Mouse (Mus musculus): ENCODE data around the gene Tcl1b1.
"Not testable (repeated sequence)": the region's sequence is repeated elsewhere in the genome, so short reads cannot be mapped to it uniquely, and the experiment has no call there.

The Tcl1b1 gene

DNA sequence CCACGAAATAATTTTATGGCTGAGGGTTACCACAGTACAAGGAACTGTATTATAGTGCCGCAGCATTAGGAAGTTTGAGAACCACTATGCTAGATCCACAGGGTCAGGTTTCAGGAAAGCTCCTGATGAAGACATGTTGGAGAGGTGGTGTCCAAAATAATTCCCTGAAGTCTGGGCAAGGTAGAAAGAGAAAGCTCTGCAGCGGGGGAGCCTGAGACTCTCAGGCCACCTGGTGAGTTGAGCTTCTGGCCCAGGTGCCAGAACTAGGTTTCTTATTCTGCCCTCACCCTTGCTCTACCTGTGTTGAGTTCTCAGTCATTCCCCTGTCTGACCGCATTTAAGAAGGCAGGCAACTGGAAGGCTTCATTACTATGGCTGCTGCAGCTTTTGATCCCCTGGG is at the start of gene Tcl1b1:
Gene Tcl1b1 (plus strand): TSS at position 301 of the 400 bp plus-strand sequence.
- no peak for DNase-seq (ENCODE audit: low read depth)

DNA sequence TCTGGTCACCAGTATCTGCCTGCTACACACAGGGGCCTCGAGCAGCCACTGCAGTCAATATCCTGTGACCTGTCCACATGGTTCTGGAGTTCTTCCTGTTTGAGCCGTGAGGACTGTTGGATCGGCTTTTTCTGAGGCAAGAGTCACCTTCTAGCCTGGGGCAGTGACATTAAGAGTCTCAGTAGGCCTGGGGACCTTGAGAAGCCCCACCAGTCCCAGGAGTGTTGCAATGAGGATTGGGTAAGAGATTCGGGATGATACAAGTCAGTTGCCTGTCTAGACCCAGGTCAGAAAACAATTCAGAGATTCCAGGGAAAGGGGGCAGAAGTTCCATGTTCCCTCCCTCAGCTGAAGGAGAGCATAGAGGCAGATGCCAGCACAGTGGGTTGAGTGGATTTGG is 49.7 kb upstream of the Tcl1b1 start:
- no peak for DNase-seq (ENCODE audit: low read depth)

DNA sequence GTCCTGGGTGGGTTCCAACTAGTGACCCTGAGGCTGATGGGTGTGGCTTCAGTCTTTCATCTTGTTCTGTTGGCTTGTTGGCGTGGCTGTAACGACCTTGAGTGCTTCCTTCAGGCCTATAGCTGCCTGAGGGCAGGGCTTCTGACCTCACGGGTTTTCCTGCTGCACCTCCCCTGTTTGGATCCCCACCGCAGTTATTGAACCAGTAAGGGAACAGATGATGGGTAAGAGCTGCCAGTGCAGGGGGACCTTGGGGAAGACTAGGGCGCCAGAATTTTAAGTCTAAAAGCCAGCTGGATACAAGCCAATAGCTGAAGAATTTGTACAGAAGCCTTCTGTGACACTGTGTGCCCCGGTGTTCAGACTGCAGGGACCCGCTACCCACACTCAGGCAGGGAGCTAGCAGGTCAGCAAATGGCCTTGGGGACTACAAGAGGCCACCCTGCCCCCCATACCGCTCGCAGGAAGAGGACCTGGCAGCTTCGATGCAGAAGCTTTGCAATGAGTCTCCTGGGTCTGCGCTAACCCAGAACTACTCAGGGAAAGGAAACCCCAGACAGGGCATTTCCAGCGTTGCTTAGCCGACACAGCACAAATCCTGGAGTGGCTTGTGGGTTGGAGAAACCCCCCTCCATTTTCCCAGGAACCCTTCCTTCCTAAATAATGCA is 47.0 kb upstream of the Tcl1b1 start:
- no peak for DNase-seq (ENCODE audit: low read depth)

DNA sequence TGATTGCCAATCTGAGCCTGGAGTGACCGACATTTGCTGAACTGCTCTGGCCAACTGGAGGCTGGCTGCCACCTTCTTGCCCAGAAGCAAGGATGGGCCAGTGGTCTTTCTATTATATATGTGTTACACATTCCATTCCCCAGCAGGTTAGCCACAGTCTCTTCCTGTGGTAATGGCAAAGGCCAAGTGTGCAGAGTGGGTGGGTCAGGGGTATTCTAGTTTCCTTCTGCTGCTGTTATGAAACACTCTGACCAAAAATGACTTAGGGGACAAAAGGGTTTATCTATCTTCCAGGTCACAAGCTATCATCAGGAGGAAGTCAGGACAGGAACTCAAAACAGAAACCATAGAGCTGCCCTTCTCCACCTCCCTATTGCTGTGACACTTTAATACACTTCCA is 42.8 kb upstream of the Tcl1b1 start:
- no peak for DNase-seq (ENCODE audit: low read depth)

DNA sequence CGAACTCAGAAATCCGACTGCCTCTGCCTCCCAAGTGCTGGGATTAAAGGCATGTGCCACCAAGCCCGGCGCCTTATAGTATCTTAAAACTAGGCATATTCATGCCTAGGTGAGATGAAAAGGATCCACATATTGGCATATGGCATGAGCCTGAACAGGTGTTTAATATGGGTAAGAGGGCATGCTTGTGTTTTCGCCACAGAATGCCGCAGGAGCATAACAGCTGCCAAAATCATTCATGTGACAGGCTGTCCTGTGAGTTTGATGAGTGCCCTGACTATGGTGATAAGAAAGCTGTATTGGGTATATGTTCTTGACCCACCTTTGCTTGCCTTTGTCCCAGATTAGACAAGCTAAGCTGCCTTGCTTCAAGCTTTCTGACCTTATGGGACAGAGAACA is 34.1 kb upstream of the Tcl1b1 start:
- DNase-seq (ENCODE audit: low read depth): no peak

DNA sequence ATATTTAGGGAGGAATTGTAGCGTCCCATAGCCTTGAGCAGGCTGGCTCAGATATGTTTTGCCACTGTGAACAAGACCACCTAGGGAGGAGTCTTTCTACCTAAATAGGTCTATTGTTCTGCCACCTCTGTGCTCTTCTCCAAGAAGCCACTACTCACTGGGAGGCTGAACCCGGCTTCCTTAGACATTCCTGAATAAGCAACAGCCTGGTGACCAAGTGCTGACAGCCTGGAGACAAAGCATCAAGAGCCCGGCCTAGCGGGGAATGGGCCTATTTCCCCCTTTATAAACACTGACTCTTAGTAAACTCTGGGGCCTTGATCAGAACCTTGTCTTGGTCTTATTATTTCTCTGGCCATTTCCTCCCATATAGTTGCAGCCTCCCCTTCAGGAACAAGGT is 33.0 kb upstream of the Tcl1b1 start:
- DNase-seq (ENCODE audit: low read depth): no peak

DNA sequence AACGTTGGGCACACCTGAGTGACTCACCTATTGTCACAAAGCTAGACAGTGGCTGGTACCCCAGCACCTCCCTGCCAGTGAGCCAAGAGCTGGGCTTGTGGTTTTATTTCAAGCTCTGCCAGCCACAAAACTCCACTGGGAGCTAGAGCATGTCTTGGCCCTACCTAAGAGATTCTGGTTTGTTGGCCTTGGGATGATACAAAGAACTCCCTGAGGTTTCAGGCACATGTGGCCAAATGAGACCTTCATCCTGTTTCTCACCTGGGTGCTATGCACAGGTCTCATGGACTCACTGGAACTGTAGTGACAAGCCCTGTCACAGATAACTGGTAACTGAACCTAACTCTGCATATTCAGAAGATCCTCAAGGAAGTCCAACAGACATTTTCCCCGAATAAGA is 31.9 kb upstream of the Tcl1b1 start:
- DNase-seq (ENCODE audit: low read depth): no peak

DNA sequence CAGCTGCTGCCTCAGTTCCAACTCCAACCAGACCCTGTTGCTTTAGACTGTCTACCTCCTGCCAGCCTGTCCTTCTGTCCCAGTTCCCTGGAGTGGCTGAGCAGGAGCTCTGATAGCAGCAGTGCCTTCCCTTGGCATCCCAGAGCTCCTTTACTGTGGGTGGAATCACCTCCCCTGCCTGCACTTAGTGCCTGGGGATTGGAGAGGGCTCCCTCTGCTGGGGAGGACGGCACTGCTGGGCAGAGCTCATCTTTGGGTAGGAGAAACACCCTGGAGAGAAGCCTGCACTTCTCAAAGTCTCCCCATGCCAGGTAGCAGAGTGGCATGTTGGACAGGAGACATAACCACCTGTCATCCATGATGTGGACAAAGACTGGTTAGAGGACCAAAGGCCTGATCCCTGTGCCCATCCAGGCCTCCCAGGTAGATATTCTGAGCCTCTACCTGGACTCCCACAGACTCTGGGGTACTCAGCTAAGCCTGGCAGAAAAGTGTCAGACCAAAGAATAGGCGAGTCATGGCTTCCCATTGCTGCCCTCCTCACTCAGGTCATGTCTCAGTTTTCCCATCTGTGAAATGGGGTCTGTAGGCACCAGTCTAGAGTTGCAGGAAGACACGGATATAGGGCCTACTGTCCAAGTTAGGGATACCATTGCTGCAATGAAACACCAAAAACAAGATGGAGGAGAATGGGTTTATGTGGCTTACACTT is 29.8 kb upstream of the Tcl1b1 start:
- not testable (repeated sequence) for DNase-seq (ENCODE audit: low read depth)

DNA sequence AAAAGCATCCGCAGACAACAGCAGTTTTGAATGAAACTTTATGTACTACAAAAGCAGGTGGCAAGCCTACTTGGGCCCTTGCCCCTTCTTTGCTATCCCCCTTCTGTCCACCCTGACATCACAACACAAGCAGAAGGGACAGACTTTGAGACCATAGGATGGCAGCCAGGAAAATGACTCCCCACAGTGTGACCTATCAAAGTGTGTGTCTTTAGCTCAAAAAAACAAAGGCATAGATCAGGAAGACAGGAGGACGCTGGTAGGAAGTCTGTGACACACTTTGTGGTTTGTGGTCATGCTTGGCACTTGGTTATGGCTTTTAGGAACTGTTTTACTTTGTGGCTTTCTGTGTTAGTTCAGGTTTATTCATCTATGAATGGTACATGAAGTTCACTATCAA is 25.3 kb upstream of the Tcl1b1 start:
- not testable (repeated sequence) for DNase-seq (ENCODE audit: low read depth)

DNA sequence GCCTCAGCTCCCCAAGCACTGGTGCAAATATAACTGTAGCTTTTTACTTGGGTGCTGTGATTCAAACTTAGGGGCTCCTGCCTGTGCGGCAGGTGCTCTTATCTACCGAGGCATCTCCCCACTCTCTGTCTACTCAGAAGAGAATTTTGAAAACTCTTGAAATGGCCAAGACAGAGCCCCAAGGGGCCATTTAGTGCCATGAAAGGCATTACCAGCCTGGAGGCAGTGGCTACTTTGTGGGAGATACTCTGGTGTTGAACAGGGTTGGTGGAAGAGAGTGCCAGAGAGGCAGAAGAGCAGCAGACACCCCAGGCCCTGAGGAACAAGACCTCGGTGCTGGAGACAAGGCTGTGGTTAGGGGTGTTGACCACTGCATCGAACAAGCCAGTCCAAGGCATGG is 24.7 kb upstream of the Tcl1b1 start:
- not testable (repeated sequence) for DNase-seq (ENCODE audit: low read depth)

DNA sequence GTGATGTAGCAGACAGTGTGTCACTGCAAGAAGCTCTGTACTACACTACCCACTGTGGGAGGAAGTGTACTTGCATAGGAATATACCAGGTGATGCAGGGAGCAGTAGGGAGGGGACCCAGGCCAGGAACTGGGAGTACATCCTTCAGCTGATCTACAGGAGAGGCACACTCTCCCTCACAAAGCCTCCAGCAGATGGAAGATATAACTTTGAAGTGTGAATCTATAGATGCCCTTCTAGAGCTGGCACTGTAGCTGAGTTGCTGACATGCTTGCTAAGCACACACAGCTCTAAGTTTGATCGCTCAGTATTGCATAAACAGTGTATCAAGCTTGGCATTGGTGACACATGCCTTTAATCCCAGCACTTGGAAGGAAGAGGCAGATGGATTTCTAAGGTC is 21.8 kb upstream of the Tcl1b1 start:
- not testable (repeated sequence) for DNase-seq (ENCODE audit: low read depth)

DNA sequence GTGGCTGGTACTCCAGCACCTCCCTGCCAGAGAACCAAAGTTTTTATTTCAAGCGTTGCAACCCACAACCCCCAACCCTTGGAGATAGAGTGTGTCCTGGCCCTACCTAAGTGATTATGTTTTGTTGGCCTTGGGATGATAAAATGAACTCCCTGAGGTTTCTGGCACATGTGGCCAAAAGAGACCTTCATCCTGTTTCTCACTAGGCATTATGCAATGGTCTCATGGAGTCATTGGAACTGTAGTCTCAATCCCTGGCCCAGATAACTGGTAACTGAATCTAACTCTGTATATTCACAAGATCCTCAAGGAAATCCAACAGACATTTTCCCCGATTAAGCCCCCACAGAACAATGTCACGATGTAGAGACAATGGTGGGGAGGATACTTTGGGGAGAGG is 16.4 kb upstream of the Tcl1b1 start:
- no peak for DNase-seq (ENCODE audit: low read depth)

DNA sequence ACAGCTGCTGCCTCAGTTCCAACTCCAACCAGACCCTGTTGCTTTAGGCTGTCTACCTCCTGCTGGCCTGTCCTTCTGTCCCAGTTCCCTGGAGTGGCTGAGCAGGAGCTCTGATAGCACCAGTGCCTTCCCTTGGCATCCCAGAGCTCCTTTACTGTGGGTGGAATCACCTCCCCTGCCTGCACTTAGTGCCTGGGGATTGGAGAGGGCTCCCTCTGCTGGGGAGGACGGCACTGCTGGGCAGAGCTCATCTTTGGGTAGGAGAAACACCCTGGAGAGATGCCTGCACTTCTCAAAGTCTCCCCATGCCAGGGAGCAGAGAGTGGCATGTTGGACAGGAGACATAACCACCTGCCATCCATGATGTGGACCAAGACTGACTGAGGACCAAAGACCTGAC is 14.6 kb upstream of the Tcl1b1 start:
- DNase-seq (ENCODE audit: low read depth): not testable (repeated sequence)

DNA sequence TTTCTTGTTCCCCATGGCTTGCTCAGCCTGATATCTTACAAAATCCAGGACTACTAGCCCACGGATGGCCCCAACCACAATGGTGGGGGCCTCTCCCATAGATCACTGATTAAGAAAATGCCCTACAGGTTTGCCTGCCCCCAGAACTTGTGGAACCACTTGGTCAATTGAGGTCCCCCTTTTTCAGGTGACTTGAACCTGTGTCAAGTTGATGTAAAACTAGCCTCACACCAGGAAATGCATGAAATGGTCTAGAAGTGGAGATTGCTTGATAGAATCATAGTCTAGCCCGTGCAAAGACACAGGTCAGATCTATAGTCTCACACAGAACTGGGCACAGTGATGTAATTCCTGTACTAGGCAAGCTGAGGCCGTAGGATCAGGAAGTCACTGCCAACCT is 13.8 kb upstream of the Tcl1b1 start, which contains the start of gene Tcl1b2:
Gene Tcl1b2 (plus strand): TSS at position 301 of the 400 bp plus-strand sequence.
- no peak for DNase-seq (ENCODE audit: low read depth)

DNA sequence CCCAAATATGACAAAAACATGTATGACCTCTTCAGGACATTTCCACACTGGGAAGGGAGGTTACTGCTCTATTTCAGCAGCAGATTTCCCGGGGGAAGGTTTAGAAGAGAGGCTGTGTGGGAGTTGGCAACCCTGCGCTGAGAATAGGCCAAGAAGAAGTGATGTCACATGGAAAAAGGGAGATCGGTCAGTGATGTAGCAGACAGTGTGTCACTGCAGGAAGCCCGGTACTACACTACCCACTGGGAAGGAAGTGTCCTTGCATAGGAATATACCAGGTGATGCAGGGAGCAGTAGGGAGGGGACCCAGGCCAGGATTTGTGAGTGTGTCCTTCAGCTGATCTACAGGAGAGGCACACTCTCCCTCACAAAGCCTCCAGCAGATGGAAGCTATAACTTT is 4.2 kb upstream of the Tcl1b1 start:
- DNase-seq (ENCODE audit: low read depth): not testable (repeated sequence)

DNA sequence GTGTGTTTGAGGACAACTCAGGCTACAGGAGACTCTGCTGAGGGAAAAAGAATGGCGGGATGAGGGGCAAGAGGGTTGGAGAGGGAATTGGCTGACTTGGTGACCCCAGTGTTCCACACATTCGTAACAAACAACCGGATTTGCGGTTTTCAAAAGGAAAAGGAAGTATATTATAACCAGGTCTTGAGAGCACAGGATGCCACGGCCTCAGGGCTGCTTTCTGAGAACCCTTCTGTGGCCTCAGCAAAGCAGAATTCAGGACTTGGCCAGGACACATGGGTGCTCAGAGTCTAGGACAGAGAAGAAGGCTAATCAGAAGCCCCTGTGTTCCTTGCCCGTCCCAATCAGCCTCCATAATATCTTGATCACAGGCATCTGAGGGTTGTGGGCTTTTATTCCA is 648 bp upstream of the Tcl1b1 start:
- no peak for DNase-seq (ENCODE audit: low read depth)

DNA sequence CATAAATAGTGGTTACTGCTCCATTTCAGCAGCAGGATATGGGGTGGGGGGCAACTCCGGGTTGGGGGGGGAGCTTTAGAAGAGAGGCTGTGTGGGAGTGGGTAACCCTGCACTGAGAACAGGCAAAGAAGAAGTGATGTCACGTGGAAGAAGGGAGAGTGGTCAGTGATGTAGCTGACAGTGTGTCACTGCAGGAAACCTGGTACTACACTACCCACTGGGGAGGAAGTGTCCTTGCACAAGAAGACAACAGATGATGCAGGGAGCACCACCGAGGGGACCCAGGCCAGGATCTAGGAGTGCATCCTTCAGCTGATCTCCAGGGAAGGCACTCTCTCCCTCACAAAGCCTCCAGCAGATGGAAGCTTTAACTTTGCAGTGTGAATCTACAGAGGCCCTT is 7.2 kb downstream of the Tcl1b1 start:
- no peak for DNase-seq (ENCODE audit: low read depth)

DNA sequence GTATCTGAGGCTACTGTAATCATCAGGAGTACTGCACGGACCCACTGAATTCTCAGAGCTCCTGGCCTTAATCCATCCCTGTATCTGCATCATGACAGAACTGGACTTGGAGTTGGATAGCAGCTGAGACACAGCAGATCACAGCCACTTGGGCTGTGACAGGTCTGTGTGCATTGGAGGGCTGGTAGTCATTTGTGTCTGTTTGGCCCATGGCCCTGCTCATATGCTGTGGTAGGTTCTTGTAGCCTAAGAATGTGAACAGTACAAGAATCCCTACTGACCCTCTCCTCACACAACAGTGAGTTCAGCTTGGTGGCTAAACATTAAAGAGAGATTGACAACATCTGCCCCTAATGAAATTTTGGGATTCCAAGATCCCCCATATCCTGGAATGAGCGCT is 13.9 kb downstream of the Tcl1b1 start:
- DNase-seq (ENCODE audit: low read depth): no peak

DNA sequence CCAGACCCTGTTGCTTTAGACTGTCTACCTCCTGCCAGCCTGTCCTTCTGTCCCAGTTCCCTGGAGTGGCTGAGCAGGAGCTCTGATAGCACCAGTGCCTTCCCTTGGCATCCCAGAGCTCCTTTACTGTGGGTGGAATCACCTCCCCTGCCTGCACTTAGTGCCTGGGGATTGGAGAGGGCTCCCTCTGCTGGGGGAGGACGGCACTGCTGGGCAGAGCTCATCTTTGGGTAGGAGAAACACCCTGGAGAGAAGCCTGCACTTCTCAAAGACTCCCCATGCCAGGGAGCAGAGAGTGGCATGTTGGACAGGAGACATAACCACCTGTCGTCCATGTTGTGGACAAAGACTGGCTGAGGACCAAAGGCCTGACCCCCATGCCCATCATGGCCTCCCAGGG is 14.8 kb downstream of the Tcl1b1 start:
- not testable (repeated sequence) for DNase-seq (ENCODE audit: low read depth)

DNA sequence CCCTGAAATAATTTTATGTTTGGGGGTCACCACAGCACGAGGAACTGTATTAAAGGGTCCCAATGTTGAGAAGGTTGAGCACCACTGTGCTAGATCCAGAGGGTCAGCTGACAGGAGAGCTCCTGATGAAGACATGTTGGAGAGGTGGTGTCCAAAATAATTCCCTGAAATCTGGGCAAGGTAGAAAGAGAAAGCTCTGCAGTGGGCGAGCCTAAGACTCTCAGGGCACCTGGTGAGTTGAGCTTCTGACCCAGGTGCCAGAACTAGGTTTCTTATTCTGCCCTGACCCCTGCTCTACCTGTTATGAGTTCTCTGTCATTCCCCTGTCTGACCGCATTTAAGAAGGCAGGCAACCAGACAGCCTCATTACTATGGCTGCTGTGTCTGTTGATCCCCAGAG is 16.6 kb downstream of the Tcl1b1 start, which contains the start of gene Tcl1b5:
Gene Tcl1b5 (plus strand): TSS at position 301 of the 400 bp plus-strand sequence.
- DNase-seq (ENCODE audit: low read depth): not testable (repeated sequence)

DNA sequence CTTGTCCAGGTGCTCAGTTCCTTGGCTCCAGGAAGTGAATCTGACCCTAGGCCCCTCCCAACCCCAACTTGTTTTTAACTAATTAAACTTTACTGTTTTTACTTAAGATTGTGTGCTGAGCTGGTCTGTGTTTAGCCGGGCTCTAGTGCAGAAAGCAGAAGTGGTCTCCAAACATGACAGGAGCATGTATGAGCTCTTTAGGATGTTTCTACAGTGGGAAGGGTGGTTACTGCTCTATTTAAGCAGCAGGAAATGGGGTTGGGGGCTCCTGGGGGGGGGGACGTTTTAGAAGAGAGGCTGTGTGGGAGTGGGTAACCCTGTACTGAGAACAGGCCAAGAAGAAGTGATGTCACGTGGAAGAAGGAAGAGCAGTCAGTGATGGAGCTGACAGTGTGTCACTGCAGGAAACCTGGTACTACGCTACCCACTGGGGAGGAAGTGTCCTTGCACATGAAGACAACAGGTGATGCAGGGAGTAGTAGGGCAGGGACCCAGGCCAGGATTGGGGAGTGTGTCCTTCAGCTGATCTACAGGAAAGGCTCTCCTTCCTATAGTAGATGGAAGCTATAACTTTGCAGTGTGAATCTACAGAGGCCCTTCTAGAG is 21.7 kb downstream of the Tcl1b1 start:
- DNase-seq (ENCODE audit: low read depth): not testable (repeated sequence)

DNA sequence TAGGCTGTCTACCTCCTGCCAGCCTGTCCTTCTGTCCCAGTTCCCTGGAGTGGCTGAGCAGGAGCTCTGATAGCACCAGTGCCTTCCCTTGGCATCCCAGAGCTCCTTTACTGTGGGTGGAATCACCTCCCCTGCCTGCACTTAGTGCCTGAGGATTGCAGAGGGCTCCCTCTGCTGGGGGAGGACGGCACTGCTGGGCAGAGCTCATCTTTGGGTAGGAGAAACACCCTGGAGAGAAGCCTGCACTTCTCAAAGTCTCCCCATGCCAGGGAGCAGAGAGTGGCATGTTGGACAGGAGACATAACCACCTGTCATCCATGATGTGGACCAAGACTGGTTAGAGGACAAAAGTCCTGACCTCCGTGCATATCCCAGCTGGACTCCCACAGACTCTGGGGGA is 29.5 kb downstream of the Tcl1b1 start:
- not testable (repeated sequence) for DNase-seq (ENCODE audit: low read depth)

DNA sequence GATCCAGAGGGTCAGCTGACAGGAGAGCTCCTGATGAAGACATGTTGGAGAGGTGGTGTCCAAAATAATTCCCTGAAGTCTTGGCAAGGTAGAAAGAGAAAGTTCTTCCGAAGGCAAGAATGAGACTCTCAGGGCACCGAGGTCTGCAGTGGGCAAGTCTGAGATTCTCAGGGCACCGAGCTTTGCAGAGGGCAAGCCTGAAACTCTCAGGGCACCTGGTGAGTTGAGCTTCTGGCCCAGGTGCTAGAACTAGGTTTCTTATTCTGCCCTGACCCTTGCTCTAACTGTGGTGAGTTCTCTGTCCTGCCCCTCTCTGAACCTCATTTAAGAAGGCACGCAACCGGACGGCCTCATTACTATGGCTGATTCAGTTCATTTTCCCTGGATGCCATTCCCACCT is 31.3 kb downstream of the Tcl1b1 start, which contains the start of gene Tcl1b3:
Gene Tcl1b3 (plus strand): TSS at position 301 of the 400 bp plus-strand sequence.
- DNase-seq (ENCODE audit: low read depth): not testable (repeated sequence)
